Mouse (Mus musculus): ENCODE results near the gene Isca2.

The Isca2 gene

GRCm38 (mm10) chr12:84819236-84820168 lies 46.5 kb downstream of the Isca2 start:
- DNase-seq (ENCODE audit: low spot score): no peak

GRCm38 (mm10) chr12:84823601-84824000 lies 50.5 kb downstream of the Isca2 start:
- no peak for DNase-seq (ENCODE audit: low spot score)

- no peak for DNase-seq (ENCODE audit: low spot score)
These were observed 51.2 kb downstream of the Isca2 start for GRCm38 (mm10) chr12:84824203-84824602.

Data from embryo, embryonic 10.5 days (tissue).